Comparison of ENCODE assay signal across 16 mouse cellular contexts in genomic region chr6:92627711-92628110, GRCm38 (mm10).
"Had no signal": no experiment of that assay in that cellular context is flagged by ENCODE, and none has a peak within 500 bp of the region (broad histone marks: within the 10 kb centered on the region; RNA-seq: fewer than 3 reads in every experiment).

No protein-coding gene starts in this region.

- DNase-seq: liver, postnatal 0 days; lung, adult 2 months; lung, postnatal 14 days; lung, postnatal 36 days; right cerebral cortex, postnatal 14 days; thymus, adult 2 months; thymus, postnatal 25 days; thymus, postnatal 4 days had no signal

- H3K9ac ChIP-seq: liver, postnatal 0 days; lung, embryonic 15.5 days; midbrain, embryonic 12.5 days; stomach, embryonic 15.5 days had no signal

- H3K4me1 ChIP-seq: lung, embryonic 15.5 days; megakaryocyte, embryonic 14.5 days; stomach, embryonic 15.5 days had no signal

- H3K36me3 ChIP-seq: lung, embryonic 15.5 days; midbrain, embryonic 12.5 days; stomach, embryonic 15.5 days had no signal

- H3K27me3 ChIP-seq: lung, embryonic 15.5 days; megakaryocyte, embryonic 14.5 days; midbrain, embryonic 12.5 days; stomach, embryonic 15.5 days had no signal

- H3K9me3 ChIP-seq: lung, embryonic 15.5 days; midbrain, embryonic 12.5 days; stomach, embryonic 15.5 days had no signal

- ATAC-seq: liver, postnatal 0 days; lung, postnatal 0 days; midbrain, embryonic 16.5 days had no signal

- H3K4me3 ChIP-seq: lung, embryonic 15.5 days; megakaryocyte, embryonic 14.5 days; midbrain, embryonic 12.5 days; stomach, embryonic 15.5 days had no signal

- H3K27ac ChIP-seq: lung, embryonic 15.5 days; macrophage; stomach, embryonic 15.5 days; stomach, postnatal 0 days had no signal

- H3K4me2 ChIP-seq: lung, embryonic 15.5 days; midbrain, embryonic 12.5 days; stomach, embryonic 15.5 days had no signal
